Mouse (Mus musculus) heart, embryonic 16.5 days (tissue): Measurements from ENCODE around the gene Wiz. TPM values are rescaled to one million over a fixed set of nuclear protein-coding genes. Genes with fewer than 3 reads are reported as not detected.

Experiments
- ATAC-seq: fragments of 200-750 bp; cut with Nextera tagmentation; replicated peaks from 2 replicates; pipeline ENCODE4 v1.8.0; 2017; ENCODE audit warnings: moderate number of reproducible peaks; ENCODE audit not compliant: insufficient read depth, low FRiP score; ENCODE audit errors: extremely low read depth
- H3K27ac ChIP-seq: fragments of 300-500 bp; sonication (generic); 2 replicates; pipeline ENCODE4 v1.5.1; 2014; ENCODE audit warnings: mild to moderate bottlenecking, low read length, control low read depth, moderate library complexity
- H3K27me3 ChIP-seq: fragments of 300-500 bp; sonication (generic); 2 replicates; pipeline ENCODE4 v1.6.1; 2014; ENCODE audit warnings: low read length, mixed read lengths; ENCODE audit not compliant: control insufficient read depth, insufficient read depth
- H3K36me3 ChIP-seq: fragments of 300-500 bp; sonication (generic); 2 replicates; pipeline ENCODE4 v1.6.1; 2014; ENCODE audit not compliant: control insufficient read depth, insufficient read depth
- H3K4me1 ChIP-seq: fragments of 300-500 bp; sonication (generic); 2 replicates; pipeline ENCODE4 v1.6.1; 2014; ENCODE audit warnings: low read length, mixed read lengths; ENCODE audit not compliant: control insufficient read depth, insufficient read depth
- H3K4me2 ChIP-seq: fragments of 300-500 bp; sonication (generic); 2 replicates; pipeline ENCODE4 v1.6.1; 2014; ENCODE audit warnings: low read depth, mild to moderate bottlenecking, control low read depth, low read length
- H3K4me3 ChIP-seq: fragments of 300-500 bp; sonication (generic); 2 replicates; pipeline ENCODE4 v1.5.1; 2014; ENCODE audit warnings: mild to moderate bottlenecking, control low read depth, low read length
- H3K9ac ChIP-seq: fragments of 300-500 bp; sonication (generic); 2 replicates; pipeline ENCODE4 v1.6.1; 2014; ENCODE audit warnings: low read length, control low read depth
- H3K9me3 ChIP-seq: fragments of 300-500 bp; sonication (generic); replicated peaks from 2 replicates; pipeline ENCODE4 v1.6.1; 2016; ENCODE audit warnings: low read length; ENCODE audit not compliant: control insufficient read depth
- WGBS: fragments of 180-500 bp; shearing (Covaris S2); extraction: QIAGEN DNeasy Blood & Tissue Kit; methylation state at CpG from one replicate; pipeline ENCODE4 v1.1.7; 2014; 5-methylcytosine and 5-hydroxymethylcytosine counted together
- polyA plus RNA-seq: library from polyadenylated mRNA; unstranded; fragments of >200 nt; fragmentation: Nextera tagmentation; extraction: Ambion mirVana; gene quantifications from 2 replicates; pipeline ENCODE4 v1.2.1, GENCODE M21; 2015

Wiz gene
- polyA plus RNA-seq, 1 experiment from 2014 or later: 10.5 TPM

DNA sequence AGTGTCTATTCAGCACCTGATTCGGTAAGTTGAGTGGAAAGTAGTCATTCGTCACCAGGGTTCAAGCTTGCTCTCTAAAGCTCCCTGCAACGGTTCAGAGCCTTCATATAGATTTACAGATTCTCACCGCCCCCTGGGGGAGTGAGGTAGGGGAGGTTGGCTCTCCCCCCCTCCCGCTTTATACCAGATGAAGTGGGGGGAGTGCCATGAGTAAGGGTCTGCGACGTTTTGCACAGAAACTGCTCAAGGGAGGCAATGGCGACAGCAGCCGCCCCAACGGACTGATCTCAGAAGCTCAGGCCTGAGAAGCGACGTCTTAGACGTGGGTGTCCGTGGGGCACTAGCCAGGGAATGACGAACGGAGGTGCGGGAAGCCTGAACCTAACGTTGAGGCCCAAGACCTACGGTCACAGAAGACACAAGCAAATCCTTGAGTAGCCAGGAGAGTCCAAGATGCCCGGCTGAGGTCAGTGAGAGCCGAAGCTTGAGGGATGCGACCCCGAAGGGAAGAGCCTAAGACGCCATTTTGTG, 39.3 kb downstream of the Wiz start:
- under 1% methylated on average over 24 of the region's 24 CpGs for WGBS
- no peak for ATAC-seq
- H3K27me3 ChIP-seq: no peaks in the 10 kb centered on the region

GRCm38 (mm10) chr17:32349037-32349732, 40.1 kb downstream of the Wiz start:
- WGBS: 6% methylated on average over 4 of the region's 4 CpGs
- H3K27ac ChIP-seq: peak overlapping the region; percentile 88
- no peaks in the 10 kb centered on the region for H3K9me3 ChIP-seq
- 0 out of 2 replicates have a peak, but pooled peaks cover 8% of the 10 kb centered on the region for H3K36me3 ChIP-seq
- H3K4me2 ChIP-seq: peak overlapping the region; percentile 78
- peak; percentile 24 for ATAC-seq
- peaks cover 23% of the 10 kb centered on the region for H3K4me1 ChIP-seq
- H3K9ac ChIP-seq: peak overlapping the region; percentile 77
- no peaks in the 10 kb centered on the region for H3K27me3 ChIP-seq
- H3K4me3 ChIP-seq: peak overlapping the region; percentile 64

More for the DNA sequence above, 39.3 kb downstream of the Wiz start:
- peaks cover 25% of the 10 kb centered on the region for H3K4me1 ChIP-seq
- H3K9ac ChIP-seq: peak overlapping the region; percentile 77
- no peaks in the 10 kb centered on the region for H3K9me3 ChIP-seq
- peaks cover 3% of the 10 kb centered on the region; the same call in 1 of the 2 replicates for H3K36me3 ChIP-seq
- H3K4me3 ChIP-seq: peak overlapping the region; percentile 64
- H3K4me2 ChIP-seq: peak overlapping the region; percentile 78
- peak overlapping the region; percentile 88 for H3K27ac ChIP-seq

DNA sequence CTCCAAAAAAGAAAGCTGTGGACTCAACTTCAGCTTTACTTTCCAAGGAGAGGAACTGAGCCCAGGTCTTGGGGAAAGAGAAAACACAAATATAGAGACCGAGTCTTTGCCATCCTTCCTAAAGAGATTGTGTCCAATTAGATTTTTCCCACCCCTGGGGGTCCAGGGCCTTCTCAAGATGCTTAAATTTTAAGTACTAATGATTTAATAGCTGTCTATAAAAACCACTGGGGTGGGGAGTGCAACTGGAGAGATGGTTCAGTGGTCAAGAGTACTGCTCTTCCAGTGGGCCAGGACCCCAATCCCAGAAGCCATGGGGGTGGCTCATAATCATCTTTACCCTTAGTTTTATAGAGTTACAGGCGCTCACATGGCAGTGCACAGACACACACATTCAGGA, 40.8 kb downstream of the Wiz start:
- H3K4me3 ChIP-seq: peak overlapping the region; percentile 64
- H3K9ac ChIP-seq: peak overlapping the region; percentile 68

GRCm38 (mm10) chr17:32341102-32341501, 48.1 kb downstream of the Wiz start:
- H3K4me3 ChIP-seq: no peak overlapping the region
- WGBS: 85% methylated on average over 1 of the region's 1 CpGs
- no peaks in the 10 kb centered on the region for H3K27me3 ChIP-seq
- no peak overlapping the region for H3K4me2 ChIP-seq
- H3K9me3 ChIP-seq: no peaks in the 10 kb centered on the region
- H3K9ac ChIP-seq: no peak overlapping the region
- H3K36me3 ChIP-seq: peaks cover 35% of the 10 kb centered on the region
- H3K4me1 ChIP-seq: no peaks in the 10 kb centered on the region
- no peak overlapping the region for H3K27ac ChIP-seq
- no peak for ATAC-seq

More for the DNA sequence above, 40.8 kb downstream of the Wiz start:
- no peaks in the 10 kb centered on the region for H3K27me3 ChIP-seq
- WGBS: 77% methylated on average over 2 of the region's 2 CpGs
- 0 out of 2 replicates have a peak, but pooled peaks cover 7% of the 10 kb centered on the region for H3K36me3 ChIP-seq
- peak overlapping the region; percentile 88; the same call in 1 of the 2 replicates for H3K27ac ChIP-seq
- peaks cover 22% of the 10 kb centered on the region for H3K4me1 ChIP-seq
- no peak for ATAC-seq
- no peaks in the 10 kb centered on the region for H3K9me3 ChIP-seq
- H3K4me2 ChIP-seq: peak overlapping the region; percentile 78

DNA sequence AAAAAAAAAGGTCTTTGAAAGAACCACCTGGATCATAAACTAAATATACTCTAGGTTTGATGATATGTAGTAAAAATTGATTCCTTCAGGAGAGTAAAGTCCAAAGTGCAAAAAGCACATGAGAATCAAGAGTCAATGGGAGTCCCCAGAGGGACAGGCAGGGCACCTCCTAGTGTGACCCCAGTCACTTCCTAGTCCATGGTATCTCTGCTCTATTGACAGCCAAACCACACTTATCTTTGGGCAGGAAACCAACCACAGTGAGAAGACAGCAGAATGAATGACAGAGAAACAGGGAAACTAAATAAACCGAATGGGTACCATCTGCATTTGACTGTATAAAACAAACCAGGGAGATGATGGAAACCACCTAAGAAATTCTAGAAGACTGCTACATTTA, 49.1 kb downstream of the Wiz start:
- Histone ChIP-seq H3K36me3 (peaks cover 45% of the 10 kb centered on the region), H3K4me3 (no peak overlapping the region), H3K27me3 (no peaks in the 10 kb centered on the region), H3K27ac (no peak overlapping the region), H3K4me2 (no peak overlapping the region), H3K4me1 (no peaks in the 10 kb centered on the region), H3K9me3 (no peaks in the 10 kb centered on the region), H3K9ac (no peak overlapping the region)
- no peak for ATAC-seq
- 70% methylated on average over 1 of the region's 1 CpGs for WGBS

- H3K27ac ChIP-seq: no peak overlapping the region
- ATAC-seq: no peak
- no peaks in the 10 kb centered on the region for H3K9me3 ChIP-seq
- no peaks in the 10 kb centered on the region for H3K4me1 ChIP-seq
- H3K36me3 ChIP-seq: peaks cover 72% of the 10 kb centered on the region
- no peak overlapping the region for H3K4me3 ChIP-seq
- H3K4me2 ChIP-seq: no peak overlapping the region
- H3K9ac ChIP-seq: no peak overlapping the region
- no peaks in the 10 kb centered on the region for H3K27me3 ChIP-seq
- 68% methylated on average over 2 of the region's 2 CpGs for WGBS
Measured at GRCm38 (mm10) chr17:32335869-32336268, 53.4 kb downstream of the Wiz start.

DNA sequence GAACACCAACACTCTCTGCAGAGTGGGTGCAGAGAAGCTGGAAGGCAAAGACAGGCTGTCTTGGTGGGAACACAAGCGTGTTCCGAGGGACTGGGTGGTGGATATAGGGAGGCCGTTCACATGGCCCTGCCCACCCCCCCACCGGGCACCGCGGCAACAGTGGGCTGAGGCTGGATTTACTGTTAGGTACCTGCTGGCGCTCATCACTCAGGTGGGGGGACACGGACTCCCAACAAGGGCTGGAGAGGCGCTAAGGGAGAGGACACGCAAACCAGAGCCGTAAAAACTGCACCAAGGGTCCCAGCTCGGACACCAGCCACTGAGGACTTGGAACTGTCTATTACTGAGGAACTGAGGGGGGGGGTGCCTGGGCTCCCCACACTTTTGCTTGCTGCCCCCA, 54.3 kb downstream of the Wiz start:
- Histone ChIP-seq H3K27me3 (no peaks in the 10 kb centered on the region), H3K4me3 (no peak overlapping the region), H3K9ac (no peak overlapping the region), H3K27ac (no peak overlapping the region), H3K36me3 (peaks cover 79% of the 10 kb centered on the region), H3K4me2 (no peak overlapping the region), H3K9me3 (no peaks in the 10 kb centered on the region), H3K4me1 (no peaks in the 10 kb centered on the region)
- ATAC-seq: no peak; the same call in 1 of the 2 replicates
- WGBS: 93% methylated on average over 12 of the region's 12 CpGs

DNA sequence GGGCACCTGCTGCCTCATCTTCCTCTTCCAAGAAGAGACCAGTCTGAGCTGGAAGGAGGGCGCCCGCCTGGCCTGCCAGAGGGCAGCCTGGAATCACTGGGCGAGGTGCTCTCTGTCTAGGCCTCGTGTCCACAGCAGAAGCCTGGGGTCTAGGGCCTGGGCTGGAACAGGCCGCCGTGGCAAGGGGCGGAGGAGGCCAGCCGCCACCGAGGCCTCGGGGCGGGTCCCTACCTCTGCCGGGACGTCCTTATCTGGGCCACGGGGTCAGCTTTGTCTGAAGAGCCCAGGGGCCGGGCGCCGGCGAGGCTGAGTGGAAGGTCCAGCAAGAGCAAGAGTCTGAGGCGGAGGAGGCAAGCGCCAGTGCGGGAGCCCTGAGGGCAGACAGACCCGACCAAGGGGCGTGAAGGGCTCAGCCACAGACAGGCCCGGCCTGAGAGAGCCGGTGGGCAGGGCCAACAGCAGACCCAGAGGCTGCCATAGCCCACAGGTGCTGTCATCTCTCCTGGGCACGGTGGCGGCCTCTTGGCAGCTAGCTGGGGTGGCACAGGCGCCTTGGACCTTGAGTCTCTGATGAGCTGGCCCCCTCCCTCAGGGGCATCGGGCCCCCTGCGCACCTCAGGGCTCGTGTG, 55.5 kb downstream of the Wiz start:
- Histone ChIP-seq H3K27ac (no peak overlapping the region), H3K9ac (no peak overlapping the region), H3K9me3 (no peaks in the 10 kb centered on the region), H3K36me3 (peaks cover 83% of the 10 kb centered on the region), H3K4me3 (no peak overlapping the region), H3K4me2 (no peak overlapping the region), H3K27me3 (no peaks in the 10 kb centered on the region), H3K4me1 (no peaks in the 10 kb centered on the region)
- WGBS: 60% methylated on average over 31 of the region's 31 CpGs
- ATAC-seq: no peak

DNA sequence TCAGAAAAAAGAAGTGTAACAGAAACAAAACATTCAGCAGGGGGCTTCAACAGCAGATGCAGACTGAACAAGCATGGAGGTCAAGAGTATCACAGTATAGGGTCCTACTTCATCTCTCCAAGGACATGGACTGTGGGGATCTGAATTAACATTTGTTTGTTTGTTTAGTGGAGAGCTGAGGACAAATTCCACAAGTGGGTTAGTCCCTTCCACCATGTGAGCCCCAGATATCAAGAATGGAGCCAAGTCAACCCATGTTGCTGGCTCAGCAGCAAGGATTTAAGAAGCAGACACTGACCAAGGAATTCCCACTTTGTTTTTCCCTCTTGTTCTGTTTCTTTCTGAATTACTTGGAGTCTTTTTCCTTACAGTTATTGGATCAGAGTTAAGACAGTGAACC, 61.7 kb downstream of the Wiz start:
- Histone ChIP-seq H3K27ac (no peak overlapping the region), H3K9ac (no peak overlapping the region), H3K4me2 (no peak overlapping the region), H3K27me3 (no peaks in the 10 kb centered on the region), H3K4me3 (no peak overlapping the region), H3K4me1 (peaks cover 4% of the 10 kb centered on the region; the same call in 1 of the 2 replicates), H3K9me3 (no peaks in the 10 kb centered on the region), H3K36me3 (peaks cover 47% of the 10 kb centered on the region)
- no peak for ATAC-seq
